Mouse (Mus musculus) myocyte (in vitro differentiated cells): ENCODE measurements around the gene Sclt1. TPM values are rescaled to one million over a fixed set of nuclear protein-coding genes. Genes with fewer than 3 reads are reported as not detected.

Source experiments
- H3K27me3 ChIP-seq: one replicate; pipeline ENCODE4 v1.6.1; 2011; ENCODE audit not compliant: control insufficient read depth, insufficient read depth, insufficient read length
- H3K36me3 ChIP-seq: one replicate; pipeline ENCODE4 v1.6.1; 2011; ENCODE audit not compliant: control insufficient read depth, insufficient read depth
- H3K4me2 ChIP-seq: one replicate; pipeline ENCODE4 v1.6.1; 2011; ENCODE audit warnings: low read depth, control low read depth
- H3K4me3 ChIP-seq: one replicate; pipeline ENCODE4 v1.5.1; 2011; ENCODE audit warnings: mild to moderate bottlenecking, control low read depth, moderate library complexity
- H3K79me2 ChIP-seq: one replicate; pipeline ENCODE4 v1.6.1; 2011; ENCODE audit not compliant: control insufficient read depth, insufficient read depth
- H3ac ChIP-seq: one replicate; pipeline ENCODE4 v1.6.1; 2011; ENCODE audit not compliant: control insufficient read depth, insufficient read length
- CEBPB ChIP-seq: IDR thresholded peaks from 2 replicates; pipeline ENCODE4 v1.6.1; 2011; ENCODE audit warnings: mild to moderate bottlenecking, moderate library complexity; ENCODE audit not compliant: poor library complexity, insufficient read depth, severe bottlenecking
- E2F4 ChIP-seq: IDR thresholded peaks from one replicate; pipeline ENCODE4 v1.6.1; 2011; ENCODE audit warnings: mild to moderate bottlenecking, control low read depth, moderate library complexity; ENCODE audit not compliant: insufficient read depth
- MAX ChIP-seq: IDR thresholded peaks from one replicate; pipeline ENCODE4 v1.6.1; 2011; ENCODE audit warnings: low read depth, mild to moderate bottlenecking, control low read depth
- MYOD1 ChIP-seq, 3 experiments: IDR thresholded peaks; one replicate each; pipeline ENCODE4 v1.6.1; 2011; ENCODE audit warnings: control low read depth in 2 of 3, low read depth in 2 of 3, mild to moderate bottlenecking in 2 of 3, moderate library complexity in 1 of 3; ENCODE audit not compliant: insufficient read length in 2 of 3, control insufficient read depth in 1 of 3
- MYOG ChIP-seq, 3 experiments: IDR thresholded peaks; one replicate each; pipeline ENCODE4 v1.6.1; 2011; ENCODE audit warnings: control low read depth in 2 of 3, low read depth in 2 of 3, mild to moderate bottlenecking in 2 of 3; ENCODE audit not compliant: insufficient read length in 2 of 3, control insufficient read depth in 1 of 3, insufficient read depth in 1 of 3
- POLR2A ChIP-seq: IDR thresholded peaks from one replicate; pipeline ENCODE4 v1.6.1; 2011; ENCODE audit warnings: low read depth, mild to moderate bottlenecking, control low read depth, moderate library complexity; ENCODE audit not compliant: insufficient read length
- POLR2AphosphoS2 ChIP-seq: IDR thresholded peaks from one replicate; pipeline ENCODE4 v1.6.1; 2011; ENCODE audit warnings: low read depth, control low read depth; ENCODE audit not compliant: insufficient read length
- REST ChIP-seq: IDR thresholded peaks from one replicate; pipeline ENCODE4 v1.6.1; 2011; ENCODE audit warnings: mild to moderate bottlenecking, control low read depth, moderate library complexity; ENCODE audit not compliant: insufficient read depth, insufficient read length
- SRF ChIP-seq: IDR thresholded peaks from one replicate; pipeline ENCODE4 v1.6.1; 2011; ENCODE audit warnings: low read depth; ENCODE audit not compliant: control insufficient read depth, insufficient read length
- TCF12 ChIP-seq: IDR thresholded peaks from one replicate; pipeline ENCODE4 v1.6.1; 2011; ENCODE audit warnings: mild to moderate bottlenecking, control low read depth; ENCODE audit not compliant: poor library complexity, insufficient read depth, severe bottlenecking
- TCF3 ChIP-seq: IDR thresholded peaks from one replicate; pipeline ENCODE4 v1.6.1; 2011; ENCODE audit warnings: low read depth, control low read depth; ENCODE audit not compliant: insufficient read length
- USF1 ChIP-seq: IDR thresholded peaks from one replicate; pipeline ENCODE4 v1.6.1; 2011; ENCODE audit warnings: low read depth, mild to moderate bottlenecking, control low read depth, moderate library complexity
- polyA plus RNA-seq: library from polyadenylated mRNA; unstranded; fragments of >200 nt; fragmentation: generic; extraction: Trizol; gene quantifications from one replicate; pipeline ENCODE4 v1.2.1, GENCODE M21; 2012; ENCODE audit warnings: missing spikeins

Gene Sclt1
- polyA plus RNA-seq, 1 experiment = 1.6 TPM

DNA sequence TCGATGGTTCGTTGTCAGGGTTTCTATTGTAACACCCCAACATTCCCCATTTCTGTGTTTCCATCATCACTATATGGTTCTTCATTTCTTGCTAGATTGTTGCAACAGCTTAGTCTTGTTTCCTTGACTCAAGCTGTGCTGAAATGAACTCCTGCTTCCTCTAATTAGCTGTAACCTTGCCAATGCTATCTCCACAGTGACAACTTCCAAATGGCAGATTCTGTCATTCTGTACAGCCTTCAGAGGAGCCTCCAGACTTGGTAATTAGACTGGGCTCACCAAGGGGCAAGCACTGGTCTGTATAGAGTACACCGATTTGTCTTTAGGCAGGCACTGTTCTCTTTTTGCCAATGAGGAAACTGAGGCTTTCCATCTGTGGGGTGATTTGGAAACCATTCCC, 123.8 kb downstream of the Sclt1 start:
- no peak overlapping the region for H3K4me3 ChIP-seq
- no peak overlapping the region for H3ac ChIP-seq
- no peak for TF ChIP-seq POLR2A
- peaks cover 11% of the 10 kb centered on the region for H3K36me3 ChIP-seq
- no peaks in the 10 kb centered on the region for H3K27me3 ChIP-seq
- no peaks in the 10 kb centered on the region for H3K79me2 ChIP-seq
- no peak overlapping the region for H3K4me2 ChIP-seq

- H3K79me2 ChIP-seq = no peaks in the 10 kb centered on the region
- no peaks in the 10 kb centered on the region for H3K27me3 ChIP-seq
- no peak for TF ChIP-seq REST
- no peak for TF ChIP-seq MYOD1 (IDR thresholded peaks at IDR 0.05; ENCODE audit: control insufficient read depth in 1 of 3, insufficient read length in 2 of 3, low read depth in 2 of 3)
- no peak for TF ChIP-seq TCF3
- TF ChIP-seq USF1 = no peak
- TF ChIP-seq TCF12 = no peak
- no peak for TF ChIP-seq CEBPB
- TF ChIP-seq E2F4 = no peak
- TF ChIP-seq POLR2A = no peak
- no peak for TF ChIP-seq SRF
- TF ChIP-seq POLR2AphosphoS2 = no peak
- no peak for TF ChIP-seq MYOG (IDR thresholded peaks at IDR 0.05; ENCODE audit: control insufficient read depth in 1 of 3, insufficient read depth in 1 of 3, insufficient read length in 2 of 3, low read depth in 2 of 3)
- TF ChIP-seq MAX = no peak
- no peak overlapping the region for H3K4me3 ChIP-seq
- H3K36me3 ChIP-seq = peaks cover 12% of the 10 kb centered on the region
- no peak overlapping the region for H3K4me2 ChIP-seq
- H3ac ChIP-seq = no peak overlapping the region
Measured at GRCm38 (mm10) chr3:41618036-41618435, 124.3 kb downstream of the Sclt1 start.

GRCm38 (mm10) chr3:41614230-41614985, 127.9 kb downstream of the Sclt1 start:
- no peaks in the 10 kb centered on the region for H3K27me3 ChIP-seq
- H3K4me3 ChIP-seq = no peak overlapping the region
- TF ChIP-seq TCF3 (no peak), USF1 (no peak)
- no peak overlapping the region for H3K4me2 ChIP-seq
- no peak overlapping the region for H3ac ChIP-seq
- H3K79me2 ChIP-seq = no peaks in the 10 kb centered on the region
- H3K36me3 ChIP-seq = peaks cover 43% of the 10 kb centered on the region

GRCm38 (mm10) chr3:41613706-41614105, 128.6 kb downstream of the Sclt1 start:
- H3K79me2 ChIP-seq = no peaks in the 10 kb centered on the region
- no peak overlapping the region for H3K4me2 ChIP-seq
- no peak overlapping the region for H3K4me3 ChIP-seq
- H3K36me3 ChIP-seq = peaks cover 43% of the 10 kb centered on the region
- TF ChIP-seq MAX (no peak), MYOG (IDR thresholded peaks at IDR 0.05; ENCODE audit: control insufficient read depth in 1 of 3, insufficient read depth in 1 of 3, insufficient read length in 2 of 3, low read depth in 2 of 3) (no peak), POLR2AphosphoS2 (no peak), E2F4 (no peak), TCF12 (no peak), USF1 (no peak), REST (no peak), POLR2A (no peak)
- no peaks in the 10 kb centered on the region for H3K27me3 ChIP-seq
- no peak overlapping the region for H3ac ChIP-seq

- H3K4me2 ChIP-seq = no peak overlapping the region
- H3ac ChIP-seq = no peak overlapping the region
- TF ChIP-seq POLR2AphosphoS2 (no peak), POLR2A (no peak), E2F4 (no peak), USF1 (no peak), MAX (no peak)
- no peaks in the 10 kb centered on the region for H3K27me3 ChIP-seq
- H3K4me3 ChIP-seq = no peak overlapping the region
- peaks cover 43% of the 10 kb centered on the region for H3K36me3 ChIP-seq
- no peaks in the 10 kb centered on the region for H3K79me2 ChIP-seq
Measured at GRCm38 (mm10) chr3:41612211-41612610, 130.1 kb downstream of the Sclt1 start.

DNA sequence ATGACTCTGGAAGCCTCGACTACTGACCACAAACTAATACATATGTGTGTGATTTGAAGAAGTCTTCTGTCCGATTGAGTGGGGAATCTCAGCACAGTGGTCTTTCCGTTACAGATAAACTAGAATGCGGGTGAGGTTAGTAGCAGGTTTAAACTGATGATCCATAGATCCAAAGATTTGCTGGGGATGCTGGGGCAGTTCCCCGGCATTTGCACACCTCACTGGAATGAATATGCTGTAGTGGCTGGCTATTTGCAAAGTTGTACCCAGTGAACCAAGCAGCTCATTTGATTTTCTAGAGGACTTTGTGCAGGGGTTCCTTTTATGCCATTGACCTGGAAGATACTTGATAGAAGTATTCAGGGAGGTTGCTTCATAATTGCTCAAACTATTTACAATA, 133.2 kb downstream of the Sclt1 start:
- TF ChIP-seq MYOD1 (IDR thresholded peaks at IDR 0.05; ENCODE audit: control insufficient read depth in 1 of 3, insufficient read length in 2 of 3, low read depth in 2 of 3) = no peak
- TF ChIP-seq TCF3 = no peak
- no peak for TF ChIP-seq E2F4
- TF ChIP-seq MAX = no peak
- no peak for TF ChIP-seq SRF
- TF ChIP-seq CEBPB = no peak
- no peak for TF ChIP-seq REST
- TF ChIP-seq POLR2A = no peak
- TF ChIP-seq MYOG (IDR thresholded peaks at IDR 0.05; ENCODE audit: control insufficient read depth in 1 of 3, insufficient read depth in 1 of 3, insufficient read length in 2 of 3, low read depth in 2 of 3) = no peak
- no peak for TF ChIP-seq USF1
- no peak for TF ChIP-seq TCF12
- TF ChIP-seq POLR2AphosphoS2 = no peak
- Histone ChIP-seq H3ac (no peak overlapping the region), H3K4me3 (no peak overlapping the region), H3K4me2 (no peak overlapping the region), H3K36me3 (peaks cover 40% of the 10 kb centered on the region), H3K79me2 (no peaks in the 10 kb centered on the region), H3K27me3 (no peaks in the 10 kb centered on the region)
